Mouse (Mus musculus) brain, adult 2 months (tissue): ENCODE results near the gene Cep290.

Experiments
- DNase-seq: peaks from one replicate; pipeline ENCODE4 v3.0.0; 2011; ENCODE audit warnings: low read depth, low spot score

Gene Cep290

GRCm38 (mm10) chr10:100588932-100589388 is 101.6 kb downstream of the Cep290 start:
- DNase-seq, result peak; percentile 97

- no peak for DNase-seq
Observed at GRCm38 (mm10) chr10:100590323-100590722, 103.0 kb downstream of the Cep290 start, which contains the start of the genes 4930430F08Rik and 1700017N19Rik. Gene 4930430F08Rik, minus strand, starts transcription at chr10:100590423. Gene 1700017N19Rik, plus strand, starts transcription at chr10:100590484.

GRCm38 (mm10) chr10:100598339-100598738 is 111.0 kb downstream of the Cep290 start:
- DNase-seq, result no peak

- no peak for DNase-seq
Observed at GRCm38 (mm10) chr10:100603511-100603910, 116.2 kb downstream of the Cep290 start.

- DNase-seq, result peak; percentile 68
Observed at GRCm38 (mm10) chr10:100604254-100604653, 116.9 kb downstream of the Cep290 start.

- DNase-seq, result peak; percentile 92
Observed at GRCm38 (mm10) chr10:100617233-100617903, 130.0 kb downstream of the Cep290 start.

- peak; percentile 71 for DNase-seq
Observed at GRCm38 (mm10) chr10:100619474-100619873, 132.1 kb downstream of the Cep290 start.

GRCm38 (mm10) chr10:100620040-100620439 is 132.7 kb downstream of the Cep290 start:
- no peak for DNase-seq

- no peak for DNase-seq
Observed at GRCm38 (mm10) chr10:100622494-100622893, 135.1 kb downstream of the Cep290 start.
